Mouse (Mus musculus) myocyte (in vitro differentiated cells): ENCODE results near the gene Gm21830.
"Not testable (repeated sequence)": the region's sequence is repeated elsewhere in the genome, so short reads cannot be mapped to it uniquely, and the experiment has no call there.

Source experiments
- E2F4 ChIP-seq: IDR thresholded peaks from one replicate; pipeline ENCODE4 v1.6.1; 2011; ENCODE audit warnings: mild to moderate bottlenecking, control low read depth, moderate library complexity; ENCODE audit not compliant: insufficient read depth
- MAX ChIP-seq: IDR thresholded peaks from one replicate; pipeline ENCODE4 v1.6.1; 2011; ENCODE audit warnings: low read depth, mild to moderate bottlenecking, control low read depth
- MYOD1 ChIP-seq, 3 experiments: IDR thresholded peaks; one replicate each; pipeline ENCODE4 v1.6.1; 2011; ENCODE audit warnings: control low read depth in 2 of 3, low read depth in 2 of 3, mild to moderate bottlenecking in 2 of 3, moderate library complexity in 1 of 3; ENCODE audit not compliant: insufficient read length in 2 of 3, control insufficient read depth in 1 of 3
- POLR2A ChIP-seq: IDR thresholded peaks from one replicate; pipeline ENCODE4 v1.6.1; 2011; ENCODE audit warnings: low read depth, mild to moderate bottlenecking, control low read depth, moderate library complexity; ENCODE audit not compliant: insufficient read length
- TCF3 ChIP-seq: IDR thresholded peaks from one replicate; pipeline ENCODE4 v1.6.1; 2011; ENCODE audit warnings: low read depth, control low read depth; ENCODE audit not compliant: insufficient read length
- USF1 ChIP-seq: IDR thresholded peaks from one replicate; pipeline ENCODE4 v1.6.1; 2011; ENCODE audit warnings: low read depth, mild to moderate bottlenecking, control low read depth, moderate library complexity

- not testable (repeated sequence) for TF ChIP-seq USF1; POLR2A; E2F4; MAX; TCF3; MYOD1 (IDR thresholded peaks at IDR 0.05; ENCODE audit: control insufficient read depth in 1 of 3, insufficient read length in 2 of 3, low read depth in 2 of 3)
Measured at GRCm38 (mm10) chr2:67413425-67413824, at the start of gene Gm21830.
